Comparison of ENCODE assay signal across 23 mouse cellular contexts in genomic region chr4:25272861-25273627, GRCm38 (mm10). TPM values are rescaled to one million over a fixed set of nuclear protein-coding genes. Genes with fewer than 3 reads are reported as not detected.
DNase-seq lines count a peak whose midpoint lies in the region; ATAC-seq and TF ChIP-seq lines count a peak whose summit lies in the region.
"Had no signal": no experiment of that assay in that cellular context is flagged by ENCODE, and none has a peak within 500 bp of the region (broad histone marks: within the 10 kb centered on the region; RNA-seq: fewer than 3 reads in every experiment).

No protein-coding gene starts in this region.

- DNase-seq in spleen, adult 2 months (ENCODE audit: low read depth in 1 of 2, low spot score in 2 of 2) = peak in 1 of 2 experiments; percentile 11
- DNase-seq in spleen, postnatal 4 days (ENCODE audit: low spot score in 2 of 2) = no peak
- no peak for DNase-seq in MEL (ENCODE audit: low read depth, low spot score)
- peak; percentile 60 for DNase-seq in splenic B cell, adult 2 months (ENCODE audit: low read depth, low spot score)
- no peak for DNase-seq in thymus, postnatal 36 days
- DNase-seq: adrenal gland, postnatal 14 days; cerebellum, adult 18-20 months; cerebellum, adult 9-11 months; cerebellum, postnatal 36 days; forebrain, postnatal 0 days; gastrocnemius, postnatal 14 days; heart, adult 18-20 months; heart, postnatal 36 days had no signal

- H3K9ac ChIP-seq in MEL (ENCODE audit: control insufficient read depth, low read depth, low read length, poor library complexity, severe bottlenecking) = no peak overlapping the region
- no peak overlapping the region for H3K9ac ChIP-seq in kidney, embryonic 15.5 days
- no peak overlapping the region for H3K9ac ChIP-seq in heart, embryonic 12.5 days
- H3K9ac ChIP-seq: forebrain, embryonic 13.5 days; forebrain, postnatal 0 days; hindbrain, embryonic 15.5 days had no signal

- H3K4me3 ChIP-seq in spleen, adult 2 months (ENCODE audit: extremely low read depth, insufficient read depth, insufficient read length) = no peak overlapping the region
- H3K4me3 ChIP-seq in MEL (ENCODE audit: control insufficient read depth in 1 of 2, insufficient read depth in 1 of 2, low read depth in 2 of 2, low read length in 2 of 2) = no peak overlapping the region
- H3K4me3 ChIP-seq in kidney, embryonic 15.5 days (replicated peaks) = no peak overlapping the region
- no peak overlapping the region for H3K4me3 ChIP-seq in heart, embryonic 12.5 days
- H3K4me3 ChIP-seq: embryonic facial prominence, embryonic 10.5 days; forebrain, embryonic 13.5 days; hindbrain, embryonic 15.5 days had no signal

- 74% methylated on average over 7 of the region's 7 CpGs for WGBS in spleen, adult 2 months
- WGBS in kidney, embryonic 15.5 days = 78% methylated on average over 7 of the region's 7 CpGs
- 75% methylated on average over 7 of the region's 7 CpGs for WGBS in heart, embryonic 12.5 days

- H3K27me3 ChIP-seq in spleen, adult 2 months (ENCODE audit: control insufficient read depth, insufficient read depth, low read length) = no peaks in the 10 kb centered on the region
- H3K27me3 ChIP-seq in MEL (ENCODE audit: control insufficient read depth in 1 of 2, insufficient read depth in 2 of 2, low read length in 2 of 2) = no peaks in the 10 kb centered on the region
- no peaks in the 10 kb centered on the region for H3K27me3 ChIP-seq in splenic B cell, adult 2 months (ENCODE audit: control insufficient read depth, insufficient read depth, low read length, poor library complexity, severe bottlenecking)
- no peaks in the 10 kb centered on the region for H3K27me3 ChIP-seq in kidney, embryonic 15.5 days
- H3K27me3 ChIP-seq in heart, embryonic 12.5 days (replicated peaks) = no peaks in the 10 kb centered on the region
- H3K27me3 ChIP-seq: forebrain, embryonic 13.5 days; hindbrain, embryonic 15.5 days had no signal

- no peaks in the 10 kb centered on the region for H3K4me1 ChIP-seq in spleen, adult 2 months (ENCODE audit: control insufficient read depth, insufficient read depth, insufficient read length)
- H3K4me1 ChIP-seq in MEL (ENCODE audit: control insufficient read depth in 1 of 2, insufficient read depth in 2 of 2, low read length in 2 of 2) = no peaks in the 10 kb centered on the region
- no peaks in the 10 kb centered on the region for H3K4me1 ChIP-seq in kidney, embryonic 15.5 days
- no peaks in the 10 kb centered on the region for H3K4me1 ChIP-seq in heart, embryonic 12.5 days (replicated peaks)
- H3K4me1 ChIP-seq: embryonic facial prominence, embryonic 10.5 days; forebrain, embryonic 13.5 days; hindbrain, embryonic 15.5 days had no signal

- no peak for TF ChIP-seq EP300 in MEL (IDR thresholded peaks at IDR 0.05; ENCODE audit: low read depth in 1 of 2, low read length in 2 of 2)

- peak; percentile 48 for ATAC-seq in granulocyte monocyte progenitor cell, adult 5-6 weeks (replicated peaks; ENCODE audit: poor library complexity, severe bottlenecking)
- ATAC-seq in kidney, embryonic 15.5 days (replicated peaks; ENCODE audit: low FRiP score) = no peak
- ATAC-seq in heart, embryonic 12.5 days (ENCODE audit: insufficient number of reproducible peaks, low FRiP score) = no peak
- ATAC-seq: CD4-positive, CD25-positive, alpha-beta regulatory T cell, adult 4 months; forebrain, embryonic 13.5 days; forebrain, postnatal 0 days had no signal

- H3K27ac ChIP-seq in spleen, adult 2 months (ENCODE audit: insufficient read depth, low read length) = peak overlapping the region; percentile 62
- no peak overlapping the region for H3K27ac ChIP-seq in MEL (ENCODE audit: control insufficient read depth, low read depth, low read length)
- H3K27ac ChIP-seq in kidney, embryonic 15.5 days = no peak overlapping the region
- H3K27ac ChIP-seq in heart, embryonic 12.5 days (ENCODE audit: poor library complexity, severe bottlenecking) = no peak overlapping the region
- H3K27ac ChIP-seq: embryonic facial prominence, embryonic 10.5 days; forebrain, embryonic 13.5 days; hindbrain, embryonic 15.5 days had no signal

- no peaks in the 10 kb centered on the region for H3K79me2 ChIP-seq in MEL (ENCODE audit: control insufficient read depth, insufficient read depth, low read length, poor library complexity)

- H3K4me2 ChIP-seq in kidney, embryonic 15.5 days = no peak overlapping the region
- H3K4me2 ChIP-seq in heart, embryonic 12.5 days = no peak overlapping the region
- H3K4me2 ChIP-seq: forebrain, embryonic 13.5 days; heart, embryonic 11.5 days; hindbrain, embryonic 15.5 days had no signal

- H3K36me3 ChIP-seq in spleen, adult 2 months (ENCODE audit: control insufficient read depth, insufficient read depth, low read length) = peaks cover 30% of the 10 kb centered on the region
- H3K36me3 ChIP-seq in MEL (ENCODE audit: control insufficient read depth in 1 of 2, insufficient read depth in 2 of 2, low read length in 2 of 2) = peaks cover 4 to 32% of the 10 kb centered on the region in 2 experiments
- peaks cover 21% of the 10 kb centered on the region for H3K36me3 ChIP-seq in splenic B cell, adult 2 months (ENCODE audit: control insufficient read depth, insufficient read depth, low read length, poor library complexity, severe bottlenecking)
- H3K36me3 ChIP-seq in kidney, embryonic 15.5 days = peaks cover 83% of the 10 kb centered on the region
- H3K36me3 ChIP-seq in heart, embryonic 12.5 days = peaks cover 68% of the 10 kb centered on the region

- no peak for TF ChIP-seq RAD21 in MEL (IDR thresholded peaks at IDR 0.05; ENCODE audit: low read depth, low read length)

- TF ChIP-seq CTCF in spleen, adult 2 months (IDR thresholded peaks at IDR 0.05; ENCODE audit: extremely low read depth, insufficient read depth, insufficient read length, insufficient replicate concordance) = no peak
- no peak for TF ChIP-seq CTCF in MEL (IDR thresholded peaks at IDR 0.05 in 2 of 3, conservative IDR thresholded peaks at IDR 0.05 in 1 of 3; ENCODE audit: control insufficient read depth in 1 of 3, insufficient read depth in 1 of 3, low read depth in 2 of 3, low read length in 3 of 3, poor library complexity in 1 of 3, severe bottlenecking in 1 of 3)

- H3K9me3 ChIP-seq in MEL (replicated peaks; ENCODE audit: insufficient read depth, low read length) = no peaks in the 10 kb centered on the region
- no peaks in the 10 kb centered on the region for H3K9me3 ChIP-seq in kidney, embryonic 15.5 days (replicated peaks)
- H3K9me3 ChIP-seq in heart, embryonic 12.5 days (replicated peaks) = no peaks in the 10 kb centered on the region
- H3K9me3 ChIP-seq: embryonic facial prominence, embryonic 10.5 days; forebrain, embryonic 13.5 days; hindbrain, embryonic 15.5 days had no signal

- TF ChIP-seq POLR2A in spleen, adult 2 months (IDR thresholded peaks at IDR 0.05; ENCODE audit: low read depth, low read length) = no peak
- no peak for TF ChIP-seq POLR2A in MEL (IDR thresholded peaks at IDR 0.05; ENCODE audit: control insufficient read depth in 1 of 2, insufficient read depth in 1 of 2, low read depth in 1 of 2, low read length in 2 of 2, poor library complexity in 1 of 2)

TF ChIP-seq in MEL, 35 proteins besides CTCF, POLR2A, EP300 and RAD21:
- TF ChIP-seq MEF2A (IDR thresholded peaks at IDR 0.05; ENCODE audit: extremely low read depth, insufficient replicate concordance, low read depth, low read length, poor library complexity, severe bottlenecking) (no peak), CHD1 (IDR thresholded peaks at IDR 0.05; ENCODE audit: low read depth, low read length) (no peak), MAFK (IDR thresholded peaks at IDR 0.05; ENCODE audit: borderline replicate concordance, low read depth, low read length) (peak; percentile 45; the same call in 1 of the 2 replicates), TCF12 (IDR thresholded peaks at IDR 0.05; ENCODE audit: low read depth, low read length) (no peak)
TF ChIP-seq in MEL: peak in this region for 1.

RNA-seq across cellular contexts. Expression of gene Ufl1, which starts 8.6 kb away (rescaled TPM):
- polyA plus RNA-seq in spleen, adult 2 months (2012; rRNA removed) = 2.0 and 2.7 TPM in 2 replicates
- total RNA-seq in MEL (2012; rRNA removed) = 17.3 and 20.4 TPM in 2 replicates
- polyA plus RNA-seq in MEL (2012; ENCODE audit: insufficient read depth in 1 of 2, insufficient read length in 2 of 2, low read depth in 1 of 2, low replicate concordance in 2 of 2, missing spikeins in 1 of 2) = 100 to 1,000 TPM in 1 of 2 experiments, 10 to 100 TPM in 1; 24.7 to 344 TPM
- total RNA-seq in granulocyte monocyte progenitor cell, adult 5-6 weeks (2014; fragmentation: Nextera tagmentation) = 20.1 and 24.0 TPM in 2 replicates
- total RNA-seq in granulocyte monocyte progenitor cell, adult 5-6 weeks (2017) = 31.6 and 32.1 TPM in 2 replicates
- polyA plus RNA-seq in kidney, embryonic 15.5 days (2015; fragmentation: Nextera tagmentation; extraction: Ambion mirVana) = 37.8 and 38.3 TPM in 2 replicates
- polyA plus RNA-seq in heart, embryonic 12.5 days (2016; fragmentation: Nextera tagmentation; extraction: Ambion mirVana) = 29.8 and 32.4 TPM in 2 replicates

RNA-seq across cellular contexts. Expression of gene Fhl5, which starts 30.4 kb away (rescaled TPM):
- 0.19 TPM in 1 of 2 replicates, not detected in the other for polyA plus RNA-seq in spleen, adult 2 months (2012; rRNA removed)
- not detected in 2 replicates for total RNA-seq in MEL (2012; rRNA removed)
- polyA plus RNA-seq in MEL (2012; ENCODE audit: insufficient read depth in 1 of 2, insufficient read length in 2 of 2, low read depth in 1 of 2, low replicate concordance in 2 of 2, missing spikeins in 1 of 2) = not detected
- not detected in 2 replicates for total RNA-seq in granulocyte monocyte progenitor cell, adult 5-6 weeks (2014; fragmentation: Nextera tagmentation)
- not detected in 2 replicates for total RNA-seq in granulocyte monocyte progenitor cell, adult 5-6 weeks (2017)
- not detected in 2 replicates for polyA plus RNA-seq in kidney, embryonic 15.5 days (2015; fragmentation: Nextera tagmentation; extraction: Ambion mirVana)
- polyA plus RNA-seq in heart, embryonic 12.5 days (2016; fragmentation: Nextera tagmentation; extraction: Ambion mirVana) = not detected in 2 replicates
- total RNA-seq: forebrain, postnatal 0 days had no signal
- polyA plus RNA-seq: CD4-positive, CD25-positive, alpha-beta regulatory T cell, adult 4 months; embryonic facial prominence, embryonic 10.5 days; forebrain, embryonic 13.5 days; forebrain, postnatal 0 days; heart, embryonic 11.5 days; heart, postnatal 0 days; hindbrain, embryonic 11.5 days; hindbrain, embryonic 15.5 days had no signal
